Mouse (Mus musculus): ENCODE measurements around the gene Tmem229b. TPM values are rescaled to one million over a fixed set of nuclear protein-coding genes. Genes with fewer than 3 reads are reported as not detected.

The Tmem229b gene
- polyA plus RNA-seq (2014; fragmentation: Nextera tagmentation; extraction: Ambion mirVana), result 10.5 and 11.6 TPM in 2 replicates

- H3K9me3 ChIP-seq (ENCODE audit: control insufficient read depth, low read length), result no peaks in the 10 kb centered on the region
- 2% methylated on average over 45 of the region's 49 CpGs for WGBS
- H3K4me2 ChIP-seq (ENCODE audit: low read depth), result peak within 1 kb of the TSS; percentile 74
- H3K4me1 ChIP-seq (ENCODE audit: control insufficient read depth, insufficient read depth, low read length), result no peaks in the 10 kb centered on the region
- H3K9ac ChIP-seq (ENCODE audit: low read length), result peak within 1 kb of the TSS; percentile 75
- 0 out of 2 replicates have a peak, but pooled peaks cover 2% of the 10 kb centered on the region for H3K27me3 ChIP-seq (ENCODE audit: control insufficient read depth, insufficient read depth, low read length)
- peak within 1 kb of the TSS; percentile 90 for H3K4me3 ChIP-seq (ENCODE audit: low read depth, low read length)
- no peaks in the 10 kb centered on the region for H3K36me3 ChIP-seq (ENCODE audit: control insufficient read depth, insufficient read depth, low read length)
- ATAC-seq (ENCODE audit: insufficient read depth, low FRiP score, low TSS enrichment), result peak; percentile 90
- H3K27ac ChIP-seq (ENCODE audit: low read depth, low read length), result peak within 1 kb of the TSS; percentile 67; the same call in 1 of the 2 replicates
- DNase-seq (ENCODE audit: low spot score), result peak; percentile 74
Observed at GRCm38 (mm10) chr12:79007126-79007753, at the start of gene Tmem229b. Gene Tmem229b, minus strand, starts transcription at chr12:79007627.

- 90% methylated on average over 7 of the region's 7 CpGs for WGBS
- Histone ChIP-seq H3K27ac (ENCODE audit: low read depth, low read length) (no peak overlapping the region), H3K9ac (ENCODE audit: low read length) (no peak overlapping the region), H3K4me2 (ENCODE audit: low read depth) (no peak overlapping the region), H3K27me3 (ENCODE audit: control insufficient read depth, insufficient read depth, low read length) (no peaks in the 10 kb centered on the region), H3K36me3 (ENCODE audit: control insufficient read depth, insufficient read depth, low read length) (no peaks in the 10 kb centered on the region), H3K4me3 (ENCODE audit: low read depth, low read length) (no peak overlapping the region), H3K9me3 (ENCODE audit: control insufficient read depth, low read length) (no peaks in the 10 kb centered on the region), H3K4me1 (ENCODE audit: control insufficient read depth, insufficient read depth, low read length) (no peaks in the 10 kb centered on the region)
- no peak for DNase-seq (ENCODE audit: low spot score)
- no peak for ATAC-seq (ENCODE audit: insufficient read depth, low FRiP score, low TSS enrichment)
Observed at GRCm38 (mm10) chr12:79055276-79055675, 47.8 kb upstream of the Tmem229b start.

GRCm38 (mm10) chr12:79052073-79052472 is 44.6 kb upstream of the Tmem229b start:
- H3K36me3 ChIP-seq (ENCODE audit: control insufficient read depth, insufficient read depth, low read length), result no peaks in the 10 kb centered on the region
- H3K4me1 ChIP-seq (ENCODE audit: control insufficient read depth, insufficient read depth, low read length), result no peaks in the 10 kb centered on the region
- WGBS, result 97% methylated on average over 2 of the region's 2 CpGs
- no peak overlapping the region for H3K9ac ChIP-seq (ENCODE audit: low read length)
- H3K4me2 ChIP-seq (ENCODE audit: low read depth), result no peak overlapping the region
- DNase-seq (ENCODE audit: low spot score) (no peak), ATAC-seq (ENCODE audit: insufficient read depth, low FRiP score, low TSS enrichment) (no peak)
- H3K9me3 ChIP-seq (ENCODE audit: control insufficient read depth, low read length), result no peaks in the 10 kb centered on the region
- no peaks in the 10 kb centered on the region for H3K27me3 ChIP-seq (ENCODE audit: control insufficient read depth, insufficient read depth, low read length)
- H3K4me3 ChIP-seq (ENCODE audit: low read depth, low read length), result no peak overlapping the region
- H3K27ac ChIP-seq (ENCODE audit: low read depth, low read length), result no peak overlapping the region

- Histone ChIP-seq H3K27me3 (ENCODE audit: control insufficient read depth, insufficient read depth, low read length) (no peaks in the 10 kb centered on the region), H3K36me3 (ENCODE audit: control insufficient read depth, insufficient read depth, low read length) (no peaks in the 10 kb centered on the region; the same call in 1 of the 2 replicates), H3K4me2 (ENCODE audit: low read depth) (no peak overlapping the region), H3K27ac (ENCODE audit: low read depth, low read length) (no peak overlapping the region), H3K9ac (ENCODE audit: low read length) (no peak overlapping the region), H3K4me1 (ENCODE audit: control insufficient read depth, insufficient read depth, low read length) (no peaks in the 10 kb centered on the region), H3K9me3 (ENCODE audit: control insufficient read depth, low read length) (no peaks in the 10 kb centered on the region), H3K4me3 (ENCODE audit: low read depth, low read length) (no peak overlapping the region)
- 94% methylated on average over 3 of the region's 3 CpGs for WGBS
- DNase-seq (ENCODE audit: low spot score) (no peak), ATAC-seq (ENCODE audit: insufficient read depth, low FRiP score, low TSS enrichment) (no peak)
Observed at GRCm38 (mm10) chr12:79050545-79051212, 43.3 kb upstream of the Tmem229b start.

- no peak for DNase-seq (ENCODE audit: low spot score)
- ATAC-seq (ENCODE audit: insufficient read depth, low FRiP score, low TSS enrichment), result no peak
- no peak overlapping the region for H3K4me3 ChIP-seq (ENCODE audit: low read depth, low read length)
- peaks cover 2% of the 10 kb centered on the region; the same call in 1 of the 2 replicates for H3K36me3 ChIP-seq (ENCODE audit: control insufficient read depth, insufficient read depth, low read length)
- H3K4me1 ChIP-seq (ENCODE audit: control insufficient read depth, insufficient read depth, low read length), result no peaks in the 10 kb centered on the region
- no peak overlapping the region for H3K4me2 ChIP-seq (ENCODE audit: low read depth)
- 74% methylated on average over 2 of the region's 2 CpGs for WGBS
- no peak overlapping the region for H3K27ac ChIP-seq (ENCODE audit: low read depth, low read length)
- no peaks in the 10 kb centered on the region for H3K9me3 ChIP-seq (ENCODE audit: control insufficient read depth, low read length)
- H3K9ac ChIP-seq (ENCODE audit: low read length), result no peak overlapping the region
- no peaks in the 10 kb centered on the region for H3K27me3 ChIP-seq (ENCODE audit: control insufficient read depth, insufficient read depth, low read length)
Observed at GRCm38 (mm10) chr12:79049807-79050206, 42.4 kb upstream of the Tmem229b start.

- DNase-seq (ENCODE audit: low spot score) (no peak), ATAC-seq (ENCODE audit: insufficient read depth, low FRiP score, low TSS enrichment) (no peak)
- Histone ChIP-seq H3K27me3 (ENCODE audit: control insufficient read depth, insufficient read depth, low read length) (no peaks in the 10 kb centered on the region), H3K4me1 (ENCODE audit: control insufficient read depth, insufficient read depth, low read length) (no peaks in the 10 kb centered on the region), H3K27ac (ENCODE audit: low read depth, low read length) (no peak overlapping the region), H3K4me3 (ENCODE audit: low read depth, low read length) (no peak overlapping the region), H3K36me3 (ENCODE audit: control insufficient read depth, insufficient read depth, low read length) (peaks cover 4% of the 10 kb centered on the region; the same call in 1 of the 2 replicates), H3K4me2 (ENCODE audit: low read depth) (no peak overlapping the region), H3K9ac (ENCODE audit: low read length) (no peak overlapping the region), H3K9me3 (ENCODE audit: control insufficient read depth, low read length) (no peaks in the 10 kb centered on the region)
- 80% methylated on average over 1 of the region's 1 CpGs for WGBS
Observed at GRCm38 (mm10) chr12:79048898-79049297, 41.5 kb upstream of the Tmem229b start.

GRCm38 (mm10) chr12:79047203-79047602 is 39.8 kb upstream of the Tmem229b start:
- no peaks in the 10 kb centered on the region for H3K4me1 ChIP-seq (ENCODE audit: control insufficient read depth, insufficient read depth, low read length)
- no peaks in the 10 kb centered on the region for H3K9me3 ChIP-seq (ENCODE audit: control insufficient read depth, low read length)
- 88% methylated on average over 7 of the region's 7 CpGs for WGBS
- no peak overlapping the region for H3K4me3 ChIP-seq (ENCODE audit: low read depth, low read length)
- H3K9ac ChIP-seq (ENCODE audit: low read length), result no peak overlapping the region
- no peak for DNase-seq (ENCODE audit: low spot score)
- peaks cover 4% of the 10 kb centered on the region; the same call in 1 of the 2 replicates for H3K36me3 ChIP-seq (ENCODE audit: control insufficient read depth, insufficient read depth, low read length)
- no peak for ATAC-seq (ENCODE audit: insufficient read depth, low FRiP score, low TSS enrichment)
- no peak overlapping the region for H3K27ac ChIP-seq (ENCODE audit: low read depth, low read length)
- H3K4me2 ChIP-seq (ENCODE audit: low read depth), result no peak overlapping the region
- H3K27me3 ChIP-seq (ENCODE audit: control insufficient read depth, insufficient read depth, low read length), result no peaks in the 10 kb centered on the region

- Histone ChIP-seq H3K9me3 (ENCODE audit: control insufficient read depth, low read length) (no peaks in the 10 kb centered on the region), H3K4me3 (ENCODE audit: low read depth, low read length) (no peak overlapping the region), H3K36me3 (ENCODE audit: control insufficient read depth, insufficient read depth, low read length) (peaks cover 4% of the 10 kb centered on the region; the same call in 1 of the 2 replicates), H3K4me1 (ENCODE audit: control insufficient read depth, insufficient read depth, low read length) (no peaks in the 10 kb centered on the region), H3K9ac (ENCODE audit: low read length) (no peak overlapping the region), H3K27ac (ENCODE audit: low read depth, low read length) (no peak overlapping the region), H3K27me3 (ENCODE audit: control insufficient read depth, insufficient read depth, low read length) (no peaks in the 10 kb centered on the region), H3K4me2 (ENCODE audit: low read depth) (no peak overlapping the region)
- DNase-seq (ENCODE audit: low spot score), result no peak
- no peak for ATAC-seq (ENCODE audit: insufficient read depth, low FRiP score, low TSS enrichment)
- WGBS, result 83% methylated on average over 6 of the region's 6 CpGs
Observed at GRCm38 (mm10) chr12:79046171-79046570, 38.7 kb upstream of the Tmem229b start.

- no peak for DNase-seq (ENCODE audit: low spot score)
- no peak for ATAC-seq (ENCODE audit: insufficient read depth, low FRiP score, low TSS enrichment)
- no peaks in the 10 kb centered on the region for H3K9me3 ChIP-seq (ENCODE audit: control insufficient read depth, low read length)
- 72% methylated on average over 8 of the region's 8 CpGs for WGBS
- H3K27ac ChIP-seq (ENCODE audit: low read depth, low read length), result no peak overlapping the region
- H3K4me3 ChIP-seq (ENCODE audit: low read depth, low read length), result no peak overlapping the region
- H3K4me1 ChIP-seq (ENCODE audit: control insufficient read depth, insufficient read depth, low read length), result no peaks in the 10 kb centered on the region
- peaks cover 4% of the 10 kb centered on the region; the same call in 1 of the 2 replicates for H3K36me3 ChIP-seq (ENCODE audit: control insufficient read depth, insufficient read depth, low read length)
- no peak overlapping the region for H3K9ac ChIP-seq (ENCODE audit: low read length)
- no peak overlapping the region for H3K4me2 ChIP-seq (ENCODE audit: low read depth)
- no peaks in the 10 kb centered on the region for H3K27me3 ChIP-seq (ENCODE audit: control insufficient read depth, insufficient read depth, low read length)
Observed at GRCm38 (mm10) chr12:79044668-79045067, 37.2 kb upstream of the Tmem229b start.
